Mouse (Mus musculus): Measurements from ENCODE around the gene Krtap16-3. TPM values are rescaled to one million over a fixed set of nuclear protein-coding genes. Genes with fewer than 3 reads are reported as not detected.

Gene Krtap16-3
- polyA plus RNA-seq (2017; shearing (Covaris generic)), result not detected

GRCm38 (mm10) chr16:88962773-88963172 is at the start of gene Krtap16-3:
Gene Krtap16-3, minus strand, starts transcription at chr16:88962873.
- no peak for ATAC-seq

- no peak for ATAC-seq
These were observed 48.0 kb upstream of the Krtap16-3 start, which contains the start of gene Krtap22-2 for GRCm38 (mm10) chr16:89010659-89011058. Gene Krtap22-2, minus strand, starts transcription at chr16:89010759.

GRCm38 (mm10) chr16:88941106-88941505 is 21.6 kb downstream of the Krtap16-3 start:
- no peak for ATAC-seq

- no peak for ATAC-seq
These were observed 24.4 kb downstream of the Krtap16-3 start for GRCm38 (mm10) chr16:88938252-88938651.

GRCm38 (mm10) chr16:88932165-88932564 is 30.5 kb downstream of the Krtap16-3 start, which contains the start of gene Krtap19-9b:
Gene Krtap19-9b, minus strand, starts transcription at chr16:88932265.
- ATAC-seq, result no peak

Other genes starting within 250 kb of the Krtap16-3 start
- gene Krtap13-1, start 234.0 kb downstream of the Krtap16-3 start, polyA plus RNA-seq (2017; shearing (Covaris generic)), result under 1 TPM in 1 of 2 experiments, not detected in 1; 0.77 TPM
- gene Krtap13, start 211.2 kb downstream of the Krtap16-3 start, polyA plus RNA-seq (2017; shearing (Covaris generic)), result not detected
- not detected for gene 2310034C09Rik, start 204.0 kb downstream of the Krtap16-3 start, polyA plus RNA-seq (2017; shearing (Covaris generic))
- not detected for gene 2310057N15Rik, start 188.7 kb downstream of the Krtap16-3 start, polyA plus RNA-seq (2017; shearing (Covaris generic))
- gene Gm5965, start 185.0 kb downstream of the Krtap16-3 start, polyA plus RNA-seq (2017; shearing (Covaris generic)), result not detected
- not detected for gene Gm20741, start 150.7 kb downstream of the Krtap16-3 start, polyA plus RNA-seq (2017; shearing (Covaris generic))
- gene Krtap15, start 142.7 kb downstream of the Krtap16-3 start, polyA plus RNA-seq (2017; shearing (Covaris generic)), result not detected
- not detected for gene Krtap14, start 136.7 kb downstream of the Krtap16-3 start, polyA plus RNA-seq (2017; shearing (Covaris generic))
- gene Krtap19-1, start 93.5 kb downstream of the Krtap16-3 start, polyA plus RNA-seq (2017; shearing (Covaris generic)), result not detected
- not detected for gene Krtap19-2, start 88.6 kb downstream of the Krtap16-3 start, polyA plus RNA-seq (2017; shearing (Covaris generic))
- gene Krtap19-3, start 84.8 kb downstream of the Krtap16-3 start, polyA plus RNA-seq (2017; shearing (Covaris generic)), result not detected
- not detected for gene Krtap19-4, start 77.8 kb downstream of the Krtap16-3 start, polyA plus RNA-seq (2017; shearing (Covaris generic))
- gene Krtap19-5, start 66.4 kb downstream of the Krtap16-3 start, polyA plus RNA-seq (2017; shearing (Covaris generic)), result not detected
- gene Krtap19-9b, start 30.6 kb downstream of the Krtap16-3 start, polyA plus RNA-seq (2017; shearing (Covaris generic)), result not detected
- not detected for gene Krtap22-2, start 47.9 kb upstream of the Krtap16-3 start, polyA plus RNA-seq (2017; shearing (Covaris generic))
- not detected for gene Gm10229, start 52.4 kb upstream of the Krtap16-3 start, polyA plus RNA-seq (2017; shearing (Covaris generic))
- not detected for gene Krtap6-1, start 68.8 kb upstream of the Krtap16-3 start, polyA plus RNA-seq (2017; shearing (Covaris generic))
- gene Gm10228, start 78.6 kb upstream of the Krtap16-3 start, polyA plus RNA-seq (2017; shearing (Covaris generic)), result not detected
- gene Krtap6-5, start 85.0 kb upstream of the Krtap16-3 start, polyA plus RNA-seq (2017; shearing (Covaris generic)), result not detected
- gene 1110025L11Rik, start 101.1 kb upstream of the Krtap16-3 start, polyA plus RNA-seq (2017; shearing (Covaris generic)), result not detected
- gene Krtap6-3, start 121.1 kb upstream of the Krtap16-3 start, polyA plus RNA-seq (2017; shearing (Covaris generic)), result not detected
- gene Gm6358, start 178.0 kb upstream of the Krtap16-3 start, polyA plus RNA-seq (2017; shearing (Covaris generic)), result not detected
- gene Gm10061, start 188.2 kb upstream of the Krtap16-3 start, polyA plus RNA-seq (2017; shearing (Covaris generic)), result not detected
- gene Gm9789, start 195.1 kb upstream of the Krtap16-3 start, polyA plus RNA-seq (2017; shearing (Covaris generic)), result not detected
- not detected for gene Gm7735, start 206.6 kb upstream of the Krtap16-3 start, polyA plus RNA-seq (2017; shearing (Covaris generic))
- gene 1110057P08Rik, start 211.9 kb upstream of the Krtap16-3 start, polyA plus RNA-seq (2017; shearing (Covaris generic)), result not detected
- not detected for gene Krtap20-2, start 243.0 kb upstream of the Krtap16-3 start, polyA plus RNA-seq (2017; shearing (Covaris generic))

Data from activated CD4-positive, CD25-positive, alpha-beta regulatory T cell, adult 4 months (primary cell).